Mouse (Mus musculus) embryonic facial prominence, embryonic 10.5 days (tissue): Measurements from ENCODE around the gene Pdk2. TPM values are rescaled to one million over a fixed set of nuclear protein-coding genes. Genes with fewer than 3 reads are reported as not detected.

Experiments used
- DNase-seq: peaks from one replicate; pipeline ENCODE4 v3.0.0-alpha.2; 2017; ENCODE audit warnings: low spot score
- H3K27ac ChIP-seq: fragments of 300-500 bp; sonication (generic); replicated peaks from 2 replicates; pipeline ENCODE4 v1.5.1; 2016; ENCODE audit warnings: mild to moderate bottlenecking
- H3K27me3 ChIP-seq: fragments of 300-500 bp; sonication (generic); replicated peaks from 2 replicates; pipeline ENCODE4 v1.6.1; 2016; ENCODE audit warnings: low read depth, mild to moderate bottlenecking; ENCODE audit not compliant: poor library complexity, severe bottlenecking
- H3K36me3 ChIP-seq: fragments of 300-500 bp; sonication (generic); replicated peaks from 2 replicates; pipeline ENCODE4 v1.6.1; 2016; ENCODE audit warnings: mild to moderate bottlenecking, moderate library complexity
- H3K4me1 ChIP-seq: fragments of 300-500 bp; sonication (generic); 2 replicates; pipeline ENCODE4 v1.6.1; 2016
- H3K4me3 ChIP-seq: fragments of 300-500 bp; sonication (generic); 2 replicates; pipeline ENCODE4 v1.5.1; 2016; ENCODE audit warnings: mild to moderate bottlenecking, moderate library complexity
- H3K9me3 ChIP-seq: fragments of 300-500 bp; sonication (generic); 2 replicates; pipeline ENCODE4 v1.6.1; 2016; ENCODE audit warnings: mild to moderate bottlenecking
- WGBS: fragments of 180-500 bp; shearing (Covaris S2); methylation state at CpG from one replicate; pipeline ENCODE4 v1.1.7; 2016; 5-methylcytosine and 5-hydroxymethylcytosine counted together
- polyA plus RNA-seq: library from polyadenylated mRNA; unstranded; fragments of >200 nt; fragmentation: Nextera tagmentation; extraction: Ambion mirVana; gene quantifications from 2 replicates; pipeline ENCODE4 v1.2.1, GENCODE M21; 2016

Gene Pdk2
- polyA plus RNA-seq, 1 experiment from 2014 or later: 16.0 TPM

DNA sequence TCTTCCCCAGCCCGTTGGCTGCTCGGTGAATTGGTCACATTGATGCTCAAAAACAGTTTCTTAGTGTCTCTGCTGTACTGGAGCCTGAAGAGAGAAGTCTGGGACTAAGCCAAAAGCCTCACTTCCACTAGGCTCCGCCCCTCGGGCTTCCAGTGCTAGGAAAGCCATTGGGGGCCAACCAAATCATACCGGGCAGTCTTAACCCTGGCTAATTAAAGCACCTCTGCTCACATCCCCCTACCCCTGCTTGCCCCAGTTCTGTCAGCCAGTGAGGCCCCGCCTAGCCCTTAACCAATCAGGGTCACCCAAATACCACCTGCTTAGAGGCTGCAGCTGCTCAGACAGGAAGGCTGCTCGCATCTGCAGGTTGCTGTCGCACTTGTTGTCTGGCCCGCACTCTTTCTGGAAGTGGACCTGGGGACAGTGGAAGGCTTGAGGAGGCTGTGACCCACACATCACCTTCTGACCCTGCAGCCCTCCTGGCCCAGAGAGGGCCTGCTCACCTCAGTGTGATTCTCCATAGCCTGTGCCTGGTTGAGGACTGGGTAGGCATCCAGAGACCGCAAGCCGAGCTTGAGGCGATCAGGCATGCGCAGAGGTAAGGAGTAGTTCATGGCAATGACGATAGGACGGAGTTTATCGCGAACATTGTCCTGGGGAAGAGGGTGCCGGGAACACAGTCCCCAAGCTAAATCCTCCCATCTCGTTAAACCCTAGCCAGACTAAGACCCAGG lies 15.8 kb upstream of the Pdk2 start:
- H3K27me3 ChIP-seq: peaks cover 30% of the 10 kb centered on the region
- 23% methylated on average over 19 of the region's 19 CpGs for WGBS
- peaks cover 15% of the 10 kb centered on the region for H3K4me1 ChIP-seq
- H3K4me3 ChIP-seq: peak overlapping the region; percentile 34
- no peaks in the 10 kb centered on the region for H3K9me3 ChIP-seq
- H3K36me3 ChIP-seq: peaks cover 63% of the 10 kb centered on the region
- no peak overlapping the region for H3K27ac ChIP-seq
- peak; percentile 29 for DNase-seq

DNA sequence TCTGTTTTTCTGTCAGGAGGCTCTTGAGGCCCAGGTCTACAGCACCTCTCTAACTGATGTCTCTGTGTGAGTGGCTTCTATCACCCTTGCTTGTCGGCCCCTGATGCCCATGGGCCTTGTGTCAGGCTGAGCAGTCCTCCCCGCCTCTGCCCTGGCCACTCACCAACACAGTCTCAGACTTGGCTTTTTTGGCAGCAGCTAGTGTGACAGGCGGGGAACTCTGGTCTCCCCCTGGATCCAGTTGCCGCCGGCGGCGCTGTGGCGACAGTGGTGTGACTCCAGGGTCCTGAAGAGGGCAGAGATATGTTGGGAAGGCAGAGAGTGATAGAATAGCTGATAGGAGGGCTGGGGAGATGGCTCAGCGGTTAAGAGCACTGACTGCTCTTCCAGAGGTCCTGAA lies 11.9 kb upstream of the Pdk2 start:
- 77% methylated on average over 9 of the region's 9 CpGs for WGBS
- no peaks in the 10 kb centered on the region for H3K9me3 ChIP-seq
- H3K27me3 ChIP-seq: peaks cover 27% of the 10 kb centered on the region

DNA sequence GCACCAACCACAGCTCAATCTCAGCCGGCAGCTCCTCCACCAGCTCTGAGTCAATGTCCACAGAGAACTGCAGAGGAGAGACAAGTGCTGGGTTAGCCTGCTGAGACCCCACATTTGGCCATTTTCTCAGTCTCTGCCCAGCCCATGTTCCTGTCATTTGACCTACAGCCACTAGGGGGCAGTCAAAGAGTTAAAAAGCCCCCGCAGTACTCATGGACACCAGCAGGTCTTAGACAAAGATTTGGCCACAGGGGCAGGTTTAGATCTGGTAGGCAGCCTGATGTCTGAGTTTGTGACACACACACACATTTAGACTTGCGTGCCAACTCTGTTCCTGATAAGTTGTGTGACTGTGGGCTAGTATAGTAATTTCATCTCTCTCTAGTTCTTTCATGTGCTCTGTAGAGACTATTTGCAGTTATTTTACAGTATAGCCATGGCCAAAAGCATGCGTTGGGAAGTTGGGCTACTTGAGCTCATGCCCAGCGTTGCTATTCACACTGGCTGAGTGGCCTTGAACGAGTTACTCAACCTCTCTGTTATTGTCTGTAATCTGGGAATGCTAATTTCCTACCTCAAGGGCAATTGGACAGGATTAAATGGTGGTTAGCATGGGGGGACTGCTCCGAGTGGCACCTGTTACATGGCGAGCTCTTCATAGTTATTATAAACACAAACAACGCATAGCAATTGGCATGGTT lies 6.0 kb upstream of the Pdk2 start:
- 59% methylated on average over 9 of the region's 9 CpGs for WGBS
- Histone ChIP-seq H3K9me3 (no peaks in the 10 kb centered on the region), H3K27ac (no peak overlapping the region)

More for the DNA sequence above, 11.9 kb upstream of the Pdk2 start:
- peaks cover 15% of the 10 kb centered on the region for H3K4me1 ChIP-seq
- no peak overlapping the region for H3K4me3 ChIP-seq
- 0 out of 2 replicates have a peak overlapping the region, but pooled peaks have one; percentile 7 for H3K27ac ChIP-seq
- peaks cover 37% of the 10 kb centered on the region for H3K36me3 ChIP-seq
- no peak for DNase-seq

DNA sequence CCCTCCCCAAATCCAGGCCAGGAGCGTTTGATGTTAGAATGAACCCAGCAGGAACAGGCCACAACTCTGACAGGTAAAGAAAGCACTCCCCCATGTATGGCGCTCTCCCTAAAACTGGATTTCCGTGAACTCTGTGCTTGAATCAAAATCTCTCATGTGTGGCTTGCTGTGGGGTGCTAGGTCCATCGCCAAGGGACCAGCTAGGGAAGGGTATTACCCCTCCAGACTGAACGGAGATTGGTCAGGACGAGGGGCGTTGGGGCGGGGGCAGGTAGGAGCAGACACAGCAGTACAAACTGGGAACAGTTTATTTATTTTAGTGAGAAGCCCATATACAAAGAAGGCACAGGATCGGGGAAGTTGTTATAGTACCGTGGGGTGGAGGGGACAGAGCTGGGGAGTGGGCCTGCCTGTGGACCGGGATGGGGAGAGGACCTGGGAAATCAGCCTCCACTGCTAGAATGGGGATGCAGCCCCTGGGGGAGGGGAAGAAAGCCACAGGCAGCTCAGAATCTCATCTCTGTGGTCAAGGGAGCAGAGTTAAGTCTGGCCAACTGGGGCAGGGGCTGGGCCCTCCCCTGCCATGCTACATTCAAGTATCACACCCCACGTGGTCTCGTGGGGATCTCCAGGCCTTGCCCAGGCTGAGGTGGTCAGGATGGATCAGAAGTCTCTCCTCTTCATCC lies 3.2 kb upstream of the Pdk2 start:
- WGBS: 57% methylated on average over 13 of the region's 13 CpGs
- Histone ChIP-seq H3K27ac (peak overlapping the region; percentile 14; the same call in 1 of the 2 replicates), H3K4me1 (peaks cover 31% of the 10 kb centered on the region), H3K27me3 (peaks cover 15% of the 10 kb centered on the region), H3K36me3 (peaks cover 9% of the 10 kb centered on the region), H3K9me3 (no peaks in the 10 kb centered on the region), H3K4me3 (no peak overlapping the region)
- no peak for DNase-seq

More for the DNA sequence above, 6.0 kb upstream of the Pdk2 start:
- H3K27me3 ChIP-seq: peaks cover 6% of the 10 kb centered on the region
- H3K4me3 ChIP-seq: no peak overlapping the region
- DNase-seq: peak; percentile 75
- peaks cover 8% of the 10 kb centered on the region for H3K4me1 ChIP-seq
- peaks cover 12% of the 10 kb centered on the region for H3K36me3 ChIP-seq

DNA sequence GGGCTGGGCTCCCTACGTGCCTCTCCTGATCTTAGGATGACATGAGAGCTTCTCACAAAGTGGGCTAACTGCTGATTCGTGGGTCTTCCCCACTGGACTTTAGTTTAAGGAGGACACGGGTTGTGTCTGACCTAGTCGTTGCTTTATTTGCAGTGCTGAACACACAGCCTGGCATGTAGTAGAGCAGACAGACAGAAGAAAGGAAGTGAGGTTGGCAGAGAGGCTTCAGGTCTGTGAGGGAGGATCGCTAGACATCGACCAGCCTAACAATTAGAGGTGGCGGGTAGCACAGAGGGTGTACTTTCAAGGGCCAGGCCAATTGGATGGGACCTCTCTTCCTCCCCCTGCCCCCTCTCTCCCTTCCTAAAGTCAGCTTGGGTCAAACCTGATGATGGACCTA lies 2.5 kb upstream of the Pdk2 start:
- 56% methylated on average over 7 of the region's 7 CpGs for WGBS
- H3K27me3 ChIP-seq: peaks cover 18% of the 10 kb centered on the region
- H3K27ac ChIP-seq: no peak overlapping the region
- DNase-seq: no peak
- peaks cover 35% of the 10 kb centered on the region for H3K4me1 ChIP-seq
- H3K4me3 ChIP-seq: no peak overlapping the region
- peaks cover 9% of the 10 kb centered on the region for H3K36me3 ChIP-seq
- no peaks in the 10 kb centered on the region for H3K9me3 ChIP-seq

DNA sequence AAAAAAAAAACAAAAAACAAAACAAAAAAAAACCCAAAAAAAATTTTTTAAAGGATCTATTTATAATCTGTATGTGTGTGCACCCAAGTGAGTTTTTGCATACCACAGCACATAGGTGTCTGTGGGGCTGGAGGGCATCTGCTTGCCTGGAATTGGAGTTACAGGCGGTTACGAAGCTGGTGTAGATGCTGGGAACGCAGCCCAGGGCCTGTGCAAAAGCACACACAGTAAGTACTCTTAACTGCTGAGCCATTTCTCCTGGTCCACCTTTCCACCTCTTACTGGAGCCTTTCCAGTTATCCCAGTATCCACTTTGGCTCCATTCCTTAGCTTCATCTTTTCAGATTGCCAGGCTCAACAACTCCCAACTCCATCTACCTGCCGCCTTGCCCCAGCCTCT lies 1.9 kb upstream of the Pdk2 start:
- peaks cover 35% of the 10 kb centered on the region for H3K4me1 ChIP-seq
- WGBS: 89% methylated on average over 4 of the region's 4 CpGs
- H3K36me3 ChIP-seq: peaks cover 9% of the 10 kb centered on the region
- no peak overlapping the region for H3K27ac ChIP-seq
- H3K4me3 ChIP-seq: no peak overlapping the region
- DNase-seq: no peak
- H3K9me3 ChIP-seq: no peaks in the 10 kb centered on the region
- H3K27me3 ChIP-seq: peaks cover 18% of the 10 kb centered on the region

- H3K27me3 ChIP-seq: peaks cover 18% of the 10 kb centered on the region
- peak; percentile 81 for DNase-seq
- H3K9me3 ChIP-seq: no peaks in the 10 kb centered on the region
- peaks cover 9% of the 10 kb centered on the region for H3K36me3 ChIP-seq
- peaks cover 35% of the 10 kb centered on the region for H3K4me1 ChIP-seq
- peak overlapping the region; percentile 57 for H3K27ac ChIP-seq
- under 1% methylated on average over 11 of the region's 11 CpGs for WGBS
- H3K4me3 ChIP-seq: peak overlapping the region; percentile 85
Observed at GRCm38 (mm10) chr11:95042096-95042495, 942 bp upstream of the Pdk2 start.

- H3K36me3 ChIP-seq: peaks cover 9% of the 10 kb centered on the region
- H3K4me3 ChIP-seq: peak overlapping the region; percentile 85
- peak overlapping the region; percentile 81 for H3K27ac ChIP-seq
- peaks cover 35% of the 10 kb centered on the region for H3K4me1 ChIP-seq
- no peaks in the 10 kb centered on the region for H3K9me3 ChIP-seq
- peaks cover 18% of the 10 kb centered on the region for H3K27me3 ChIP-seq
- under 1% methylated on average over 20 of the region's 20 CpGs for WGBS
- peak; percentile 26 for DNase-seq
Observed at GRCm38 (mm10) chr11:95040491-95041138, 539 bp downstream of the Pdk2 start.

- Histone ChIP-seq H3K4me3 (peak overlapping the region; percentile 85; the same call in 1 of the 2 replicates), H3K27ac (no peak overlapping the region), H3K27me3 (peaks cover 12% of the 10 kb centered on the region), H3K9me3 (no peaks in the 10 kb centered on the region), H3K36me3 (peaks cover 1% of the 10 kb centered on the region; the same call in 1 of the 2 replicates), H3K4me1 (peaks cover 35% of the 10 kb centered on the region)
- 84% methylated on average over 4 of the region's 4 CpGs for WGBS
- no peak for DNase-seq
Observed at GRCm38 (mm10) chr11:95039766-95040165, 1.4 kb downstream of the Pdk2 start.

DNA sequence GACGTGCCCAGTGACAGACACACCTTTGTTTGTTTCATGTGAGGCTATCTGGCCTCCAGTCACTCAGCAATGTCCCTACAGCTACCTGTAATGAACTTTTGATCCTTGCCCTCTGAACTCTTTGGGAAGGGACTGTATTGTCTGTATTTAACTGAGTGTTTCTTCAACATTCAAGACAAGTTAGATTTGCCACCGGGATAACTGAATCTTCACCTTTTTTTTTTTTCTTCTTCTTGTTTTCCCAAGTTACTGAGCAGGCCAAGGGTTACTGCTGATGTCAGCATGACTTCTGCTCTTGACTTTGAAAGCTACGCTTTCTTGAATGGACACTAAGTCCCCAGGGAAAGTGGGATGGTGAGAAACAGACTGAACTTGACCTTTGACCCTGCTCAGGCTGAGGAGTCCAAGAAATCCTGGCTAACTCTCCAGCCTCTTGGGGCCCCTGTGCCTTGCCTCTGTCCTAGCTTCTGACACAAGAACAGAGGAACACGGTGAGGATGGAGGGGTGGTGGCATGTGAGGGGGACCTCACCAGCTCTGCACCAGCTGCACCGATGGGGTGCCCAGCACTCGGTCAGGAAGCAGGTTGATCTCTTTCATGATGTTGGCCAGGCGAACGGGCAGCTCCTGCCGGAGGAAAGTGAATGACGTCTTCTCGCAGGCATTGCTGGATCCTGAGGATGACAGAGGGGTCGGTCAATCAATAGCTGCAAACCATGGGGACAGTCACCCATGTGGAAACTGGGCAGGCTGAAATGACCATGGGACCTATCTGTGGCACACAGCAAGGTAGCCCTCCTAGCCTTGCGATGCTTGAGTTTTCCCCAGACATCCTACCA lies 2.1 kb downstream of the Pdk2 start:
- Histone ChIP-seq H3K4me1 (peaks cover 32% of the 10 kb centered on the region), H3K27me3 (peaks cover 12% of the 10 kb centered on the region), H3K27ac (no peak overlapping the region), H3K36me3 (no peaks in the 10 kb centered on the region), H3K9me3 (no peaks in the 10 kb centered on the region), H3K4me3 (no peak overlapping the region)
- DNase-seq: no peak
- WGBS: 82% methylated on average over 13 of the region's 13 CpGs

DNA sequence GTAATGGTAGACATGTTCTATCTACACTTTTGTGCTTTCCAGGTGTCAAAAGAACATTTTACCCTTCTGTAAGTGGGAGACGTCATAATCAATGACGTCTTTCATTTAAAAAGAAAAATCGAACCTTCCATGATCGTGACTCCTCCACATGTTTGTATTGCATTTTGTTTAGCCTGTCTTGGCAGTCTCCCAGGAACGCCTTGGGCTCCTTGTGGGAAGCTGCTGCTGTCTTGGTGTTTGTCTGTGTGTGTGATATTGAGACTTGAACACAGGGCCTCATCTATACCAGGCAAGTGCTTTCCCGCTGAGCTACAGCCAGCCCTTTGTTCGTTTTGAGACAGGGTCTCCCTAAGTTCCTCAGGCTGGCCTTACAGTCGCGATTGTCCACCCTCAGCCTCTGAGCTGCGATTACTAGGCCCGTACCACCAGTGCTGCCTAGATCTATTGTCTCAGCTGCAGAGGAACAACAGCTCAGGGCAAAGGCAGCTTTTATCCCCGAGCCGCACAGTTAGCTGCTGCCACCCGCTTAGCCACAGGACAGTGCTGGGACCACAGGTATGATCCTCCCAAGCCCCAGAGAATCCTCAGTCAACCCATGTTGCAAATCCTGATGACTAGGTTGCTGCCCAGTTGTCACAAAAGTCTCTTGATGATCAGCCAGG lies 2.9 kb downstream of the Pdk2 start:
- Histone ChIP-seq H3K36me3 (no peaks in the 10 kb centered on the region), H3K4me1 (peaks cover 38% of the 10 kb centered on the region), H3K9me3 (no peaks in the 10 kb centered on the region), H3K27me3 (peaks cover 17% of the 10 kb centered on the region), H3K27ac (no peak overlapping the region), H3K4me3 (no peak overlapping the region)
- no peak for DNase-seq
- 76% methylated on average over 14 of the region's 14 CpGs for WGBS
